Mouse (Mus musculus): ENCODE results near the gene Fndc3b.

The Fndc3b gene

GRCm38 (mm10) chr3:27709096-27709905, 1.8 kb downstream of the Fndc3b start:
- in situ Hi-C loops (cut with MseI, MboI): no loop called here

GRCm38 (mm10) chr3:27708581-27708980, 2.5 kb downstream of the Fndc3b start:
- in situ Hi-C loops (cut with MseI, MboI): no loop called here

- in situ Hi-C loops (cut with MseI, MboI): no loop called here
These were observed 5.3 kb downstream of the Fndc3b start for GRCm38 (mm10) chr3:27705761-27706160.

GRCm38 (mm10) chr3:27705056-27705455, 6.1 kb downstream of the Fndc3b start:
- in situ Hi-C loops (cut with MseI, MboI): no loop called here

GRCm38 (mm10) chr3:27704641-27705040, 6.5 kb downstream of the Fndc3b start:
- in situ Hi-C loops (cut with MseI, MboI): no loop called here

GRCm38 (mm10) chr3:27703531-27703930, 7.6 kb downstream of the Fndc3b start:
- in situ Hi-C loops (cut with MseI, MboI): no loop called here

- in situ Hi-C loops (cut with MseI, MboI): no loop called here
These were observed 8.0 kb downstream of the Fndc3b start for GRCm38 (mm10) chr3:27703081-27703480.

GRCm38 (mm10) chr3:27698671-27699070, 12.4 kb downstream of the Fndc3b start:
- in situ Hi-C loops (cut with MseI, MboI): no loop called here

GRCm38 (mm10) chr3:27696449-27696797, 14.7 kb downstream of the Fndc3b start:
- in situ Hi-C loops (cut with MseI, MboI): no loop called here

GRCm38 (mm10) chr3:27695612-27696448, 15.3 kb downstream of the Fndc3b start:
- in situ Hi-C loops (cut with MseI, MboI): no loop called here

- in situ Hi-C loops (cut with MseI, MboI): no loop called here
These were observed 16.5 kb downstream of the Fndc3b start for GRCm38 (mm10) chr3:27694586-27694985.

- in situ Hi-C loops (cut with MseI, MboI): no loop called here
These were observed 17.0 kb downstream of the Fndc3b start for GRCm38 (mm10) chr3:27694111-27694510.

- in situ Hi-C loops (cut with MseI, MboI): no loop called here
These were observed 19.5 kb downstream of the Fndc3b start for GRCm38 (mm10) chr3:27691486-27692160.

GRCm38 (mm10) chr3:27690030-27690429, 21.1 kb downstream of the Fndc3b start:
- in situ Hi-C loops (cut with MseI, MboI): no loop called here

GRCm38 (mm10) chr3:27689149-27689865, 21.8 kb downstream of the Fndc3b start:
- in situ Hi-C loops (cut with MseI, MboI): no loop called here

- in situ Hi-C loops (cut with MseI, MboI): no loop called here
These were observed 24.2 kb downstream of the Fndc3b start for GRCm38 (mm10) chr3:27686732-27687491.

- in situ Hi-C loops (cut with MseI, MboI): no loop called here
These were observed 25.4 kb downstream of the Fndc3b start for GRCm38 (mm10) chr3:27685650-27686208.

- in situ Hi-C loops (cut with MseI, MboI): no loop called here
These were observed 26.0 kb downstream of the Fndc3b start for GRCm38 (mm10) chr3:27685134-27685533.

GRCm38 (mm10) chr3:27683374-27683773, 27.7 kb downstream of the Fndc3b start:
- in situ Hi-C loops (cut with MseI, MboI): no loop called here

- in situ Hi-C loops (cut with MseI, MboI): no loop called here
These were observed 33.5 kb downstream of the Fndc3b start for GRCm38 (mm10) chr3:27677574-27677973.

- in situ Hi-C loops (cut with MseI, MboI): no loop called here
These were observed 37.4 kb downstream of the Fndc3b start for GRCm38 (mm10) chr3:27673660-27674059.
